Mouse (Mus musculus) lung, embryonic 14.5 days (tissue): ENCODE measurements at regions not wholly inside any gene's neighbourhood (a gene's known extent, or its start where the extent isn't known, plus 50 kb on each side); places are given as distances from the start of the nearest gene placed in this dataset.

ENCODE experiments used
- ATAC-seq: fragments of 200-750 bp; cut with Nextera tagmentation; 2 replicates; pipeline ENCODE4 v1.8.0; 2017; ENCODE audit warnings: mild to moderate bottlenecking, moderate TSS enrichment, moderate library complexity; ENCODE audit not compliant: insufficient read depth
- DNase-seq: peaks from one replicate; pipeline ENCODE4 v3.0.0-alpha.2; 2015
- H3K27ac ChIP-seq: fragments of 300-500 bp; sonication (generic); 2 replicates; pipeline ENCODE4 v1.5.1; 2014; ENCODE audit warnings: low read depth, mild to moderate bottlenecking, moderate library complexity
- H3K27me3 ChIP-seq: fragments of 300-500 bp; sonication (generic); 2 replicates; pipeline ENCODE4 v1.6.1; 2014; ENCODE audit warnings: low read length, control low read depth; ENCODE audit not compliant: insufficient read depth
- H3K36me3 ChIP-seq: fragments of 300-500 bp; sonication (generic); 2 replicates; pipeline ENCODE4 v1.6.1; 2014; ENCODE audit warnings: control low read depth; ENCODE audit not compliant: insufficient read depth
- H3K4me1 ChIP-seq: fragments of 300-500 bp; sonication (generic); 2 replicates; pipeline ENCODE4 v1.6.1; 2014; ENCODE audit warnings: antibody characterized with exemption, control low read depth; ENCODE audit not compliant: insufficient read depth
- H3K4me2 ChIP-seq: fragments of 300-500 bp; sonication (generic); 2 replicates; pipeline ENCODE4 v1.6.1; 2014; ENCODE audit warnings: mild to moderate bottlenecking
- H3K4me3 ChIP-seq: fragments of 300-500 bp; sonication (generic); 2 replicates; pipeline ENCODE4 v1.5.1; 2014; ENCODE audit warnings: low read depth, low read length
- H3K9ac ChIP-seq: fragments of 300-500 bp; sonication (generic); 2 replicates; pipeline ENCODE4 v1.6.1; 2014
- H3K9me3 ChIP-seq: fragments of 300-500 bp; sonication (generic); 2 replicates; pipeline ENCODE4 v1.6.1; 2016; ENCODE audit warnings: low read depth, low read length, control low read depth
- CTCF ChIP-seq: IDR thresholded peaks from 2 replicates; pipeline ENCODE4 v1.5.1; 2016; ENCODE audit warnings: antibody characterized with exemption, low read depth
- WGBS: fragments of 180-500 bp; shearing (Covaris S2); extraction: QIAGEN DNeasy Blood & Tissue Kit; methylation state at CpG from one replicate; pipeline ENCODE4 v1.1.7; 2014; 5-methylcytosine and 5-hydroxymethylcytosine counted together

GRCm38 (mm10) chr10:97211238-97211695 lies 268.1 kb upstream of the Dcn start:
- Histone ChIP-seq H3K4me3 (no peak overlapping the region), H3K27me3 (no peaks in the 10 kb centered on the region), H3K9ac (no peak overlapping the region), H3K4me2 (no peak overlapping the region), H3K36me3 (no peaks in the 10 kb centered on the region), H3K27ac (no peak overlapping the region), H3K9me3 (no peaks in the 10 kb centered on the region), H3K4me1 (no peaks in the 10 kb centered on the region)
- TF ChIP-seq CTCF = no peak
- ATAC-seq = no peak
- WGBS = 72% methylated on average over 4 of the region's 4 CpGs
- DNase-seq = no peak

GRCm38 (mm10) chr10:97211785-97212398 lies 267.5 kb upstream of the Dcn start:
- Histone ChIP-seq H3K4me2 (no peak overlapping the region), H3K36me3 (no peaks in the 10 kb centered on the region), H3K4me1 (no peaks in the 10 kb centered on the region), H3K27me3 (no peaks in the 10 kb centered on the region), H3K27ac (no peak overlapping the region), H3K4me3 (no peak overlapping the region), H3K9me3 (no peaks in the 10 kb centered on the region), H3K9ac (no peak overlapping the region)
- no peak for TF ChIP-seq CTCF
- DNase-seq = peak; percentile 56
- 61% methylated on average over 7 of the region's 7 CpGs for WGBS
- no peak for ATAC-seq

DNA sequence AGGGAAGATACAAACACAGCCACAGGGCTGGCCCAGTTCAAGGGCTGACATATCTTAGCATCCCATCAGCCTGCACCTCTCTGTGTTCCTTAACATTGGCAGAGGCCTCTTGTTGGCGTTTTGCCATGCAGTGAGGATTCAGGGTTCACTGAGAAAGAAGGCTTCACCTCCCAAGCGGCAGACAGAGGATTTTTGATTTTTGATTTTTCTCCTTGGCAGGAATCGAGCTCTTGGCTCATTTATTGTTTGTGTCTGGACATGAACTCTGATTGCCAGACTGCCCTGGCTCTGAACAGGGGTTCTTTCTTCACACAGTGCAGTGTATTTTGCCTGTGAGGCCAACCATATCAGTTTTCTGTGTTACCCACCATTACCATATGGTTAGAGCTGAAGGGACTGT lies 259.9 kb upstream of the Dcn start:
- H3K36me3 ChIP-seq = no peaks in the 10 kb centered on the region
- peak; percentile 93 for DNase-seq

GRCm38 (mm10) chr10:97220431-97220830 lies 259.0 kb upstream of the Dcn start:
- Histone ChIP-seq H3K4me1 (no peaks in the 10 kb centered on the region), H3K4me2 (no peak overlapping the region), H3K27me3 (no peaks in the 10 kb centered on the region), H3K9me3 (no peaks in the 10 kb centered on the region), H3K36me3 (no peaks in the 10 kb centered on the region), H3K9ac (no peak overlapping the region), H3K27ac (no peak overlapping the region; the same call in 1 of the 2 replicates), H3K4me3 (no peak overlapping the region)
- DNase-seq = no peak
- TF ChIP-seq CTCF = no peak
- ATAC-seq = no peak
- WGBS = 78% methylated on average over 3 of the region's 3 CpGs

More for the DNA sequence above, 259.9 kb upstream of the Dcn start:
- Histone ChIP-seq H3K4me2 (no peak overlapping the region), H3K4me1 (no peaks in the 10 kb centered on the region), H3K27ac (peak overlapping the region; percentile 30; the same call in 1 of the 2 replicates), H3K9ac (no peak overlapping the region), H3K9me3 (no peaks in the 10 kb centered on the region), H3K27me3 (no peaks in the 10 kb centered on the region), H3K4me3 (no peak overlapping the region)
- no peak for TF ChIP-seq CTCF
- ATAC-seq = peak; percentile 96
- 39% methylated on average over 3 of the region's 3 CpGs for WGBS

- Histone ChIP-seq H3K27me3 (no peaks in the 10 kb centered on the region), H3K27ac (no peak overlapping the region), H3K9me3 (no peaks in the 10 kb centered on the region), H3K4me3 (no peak overlapping the region), H3K4me1 (no peaks in the 10 kb centered on the region), H3K9ac (no peak overlapping the region), H3K36me3 (no peaks in the 10 kb centered on the region), H3K4me2 (no peak overlapping the region)
- no peak for ATAC-seq
- WGBS = 84% methylated on average over 4 of the region's 4 CpGs
- DNase-seq = no peak
- TF ChIP-seq CTCF = no peak
Observed at GRCm38 (mm10) chr10:97235631-97236030, 243.8 kb upstream of the Dcn start.

- Histone ChIP-seq H3K27ac (no peak overlapping the region), H3K9me3 (no peaks in the 10 kb centered on the region), H3K36me3 (no peaks in the 10 kb centered on the region), H3K4me2 (no peak overlapping the region), H3K27me3 (no peaks in the 10 kb centered on the region), H3K4me3 (no peak overlapping the region), H3K9ac (no peak overlapping the region), H3K4me1 (no peaks in the 10 kb centered on the region)
- ATAC-seq (no peak), DNase-seq (no peak)
- no peak for TF ChIP-seq CTCF
- 73% methylated on average over 2 of the region's 2 CpGs for whole genome bisulfite sequencing
Observed at GRCm38 (mm10) chr10:97241476-97241875, 237.9 kb upstream of the Dcn start.

DNA sequence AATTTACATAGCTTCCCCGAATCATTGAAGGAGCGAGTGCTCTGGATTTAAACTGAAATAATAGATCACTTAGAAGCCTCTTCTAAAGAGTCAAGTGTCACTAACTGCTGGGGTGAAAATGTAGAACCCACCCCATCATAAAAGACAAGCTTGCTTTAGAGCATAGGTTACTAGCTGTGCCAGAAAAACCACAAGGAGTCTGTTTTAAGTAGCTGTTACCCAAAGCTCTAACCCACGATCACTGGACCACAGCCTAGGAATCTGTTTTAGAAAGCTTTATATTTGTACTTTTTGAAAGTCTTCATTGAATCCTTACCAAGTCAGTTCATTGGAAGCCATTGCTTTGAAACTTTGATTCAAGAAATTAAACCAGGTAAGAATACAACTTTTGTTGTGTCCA lies 233.7 kb upstream of the Dcn start:
- ATAC-seq (no peak), DNase-seq (no peak)
- H3K9me3 ChIP-seq = no peaks in the 10 kb centered on the region
- H3K36me3 ChIP-seq = no peaks in the 10 kb centered on the region
- H3K27ac ChIP-seq = no peak overlapping the region
- no peak overlapping the region for H3K9ac ChIP-seq
- H3K4me2 ChIP-seq = no peak overlapping the region
- WGBS = 80% methylated on average over 3 of the region's 3 CpGs
- TF ChIP-seq CTCF = no peak
- H3K27me3 ChIP-seq = no peaks in the 10 kb centered on the region
- H3K4me3 ChIP-seq = no peak overlapping the region
- no peaks in the 10 kb centered on the region for H3K4me1 ChIP-seq

GRCm38 (mm10) chr10:97248522-97248921 lies 230.9 kb upstream of the Dcn start:
- no peak for ATAC-seq
- TF ChIP-seq CTCF = no peak
- no peaks in the 10 kb centered on the region for H3K27me3 ChIP-seq
- no peak overlapping the region for H3K4me2 ChIP-seq
- 63% methylated on average over 4 of the region's 4 CpGs for WGBS
- no peaks in the 10 kb centered on the region for H3K36me3 ChIP-seq
- no peak overlapping the region for H3K27ac ChIP-seq
- no peak overlapping the region for H3K4me3 ChIP-seq
- no peak overlapping the region for H3K9ac ChIP-seq
- H3K9me3 ChIP-seq = no peaks in the 10 kb centered on the region
- no peak for DNase-seq
- H3K4me1 ChIP-seq = no peaks in the 10 kb centered on the region
